Mouse (Mus musculus): ENCODE measurements around the gene Csnk1g2.

- TF ChIP-seq CTCF (IDR thresholded peaks at IDR 0.05; ENCODE audit: extremely low read depth, insufficient read depth, insufficient read length, insufficient replicate concordance), result no peak
- no peak for TF ChIP-seq POLR2A (IDR thresholded peaks at IDR 0.05; ENCODE audit: low read depth, low read length)
Observed at GRCm38 (mm10) chr10:80666837-80667412, 44.3 kb downstream of the Csnk1g2 start.
